Mouse (Mus musculus) kidney, postnatal 25 days (tissue): ENCODE results near the gene Rps18.
"Not testable (repeated sequence)": the region's sequence is repeated elsewhere in the genome, so short reads cannot be mapped to it uniquely, and the experiment has no call there.

ENCODE experiments used
- DNase-seq, 2 experiments: peaks; one replicate each; pipeline ENCODE4 v3.0.0; 2021; ENCODE audit warnings: mixed read lengths in 2 of 2

Gene Rps18

DNA sequence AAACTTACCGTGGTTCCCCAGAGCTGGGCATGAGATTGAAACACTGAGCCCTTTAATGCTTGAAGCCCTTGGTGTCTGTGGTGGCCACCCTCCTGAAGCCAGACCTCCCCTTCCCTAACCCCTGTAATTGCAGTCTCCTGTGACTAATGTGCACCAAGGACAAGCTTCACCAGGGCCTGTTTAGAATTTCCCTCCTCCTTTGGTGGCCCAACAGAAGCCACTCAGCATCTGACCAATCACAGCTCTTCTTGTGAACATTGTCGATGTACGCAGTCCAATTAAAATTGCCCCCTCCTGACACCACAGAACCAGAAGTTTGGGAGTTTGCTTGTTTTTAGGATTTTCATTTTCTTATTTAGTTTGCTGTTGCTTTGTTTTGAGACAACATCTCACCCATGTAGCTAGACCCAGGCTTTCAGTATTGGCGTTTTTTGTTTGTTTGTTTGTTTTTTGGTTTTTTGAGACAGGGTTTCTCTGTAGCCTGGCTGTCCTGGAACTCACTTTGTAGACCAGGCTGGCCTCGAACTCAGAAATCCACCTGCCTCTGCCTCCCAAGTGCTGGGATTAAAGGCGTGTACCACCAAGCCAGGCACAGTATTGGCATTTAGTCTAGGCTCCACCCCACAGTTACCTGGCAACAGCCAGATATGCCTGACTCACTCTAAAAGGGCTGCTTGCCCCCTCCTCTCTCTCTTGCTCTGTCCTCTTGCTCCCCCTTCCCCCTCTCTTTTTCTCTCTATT, 51.7 kb downstream of the Rps18 start:
- DNase-seq, result not testable (repeated sequence)

DNA sequence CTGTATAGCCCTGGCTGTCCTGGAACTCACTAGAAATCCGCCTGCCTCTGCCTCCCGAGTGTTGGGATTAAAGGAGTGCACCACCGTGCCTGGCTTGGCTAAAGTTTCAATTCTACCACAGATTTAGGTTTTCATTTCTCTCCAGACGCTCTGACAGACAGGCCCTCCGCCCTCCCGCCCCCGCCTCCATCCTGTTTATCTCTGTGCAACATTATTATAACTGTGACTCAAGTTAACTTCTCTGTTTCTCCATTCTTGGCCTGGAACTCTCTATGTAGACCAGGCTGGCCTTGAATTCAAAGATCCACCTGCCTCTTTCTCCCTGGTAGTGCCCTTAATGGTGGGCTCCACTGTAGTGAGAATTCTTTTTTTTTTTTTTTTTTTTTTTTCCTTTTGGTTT, 53.3 kb downstream of the Rps18 start:
- DNase-seq, result no peak

DNA sequence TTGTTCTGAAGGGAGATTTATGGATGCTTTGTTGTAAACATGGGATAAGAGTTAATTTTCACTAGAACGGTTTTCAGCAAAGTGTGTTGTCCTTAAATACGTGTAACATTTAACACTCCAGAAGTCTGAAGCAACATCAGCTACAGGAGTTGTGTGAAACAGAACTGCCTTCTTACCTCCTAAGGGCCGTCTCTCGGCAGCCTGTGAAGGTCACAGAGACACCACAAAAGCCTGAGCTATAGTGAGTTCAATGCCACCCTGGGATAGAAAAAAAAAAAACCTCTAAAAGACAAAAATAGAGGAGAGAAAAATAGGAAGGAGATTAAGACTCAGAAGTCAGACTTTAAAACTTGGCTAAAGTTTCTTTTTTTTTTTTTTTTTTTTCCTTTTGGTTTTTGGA, 53.7 kb downstream of the Rps18 start:
- no peak for DNase-seq
